Mouse (Mus musculus): ENCODE measurements around the gene Fam53b. TPM values are rescaled to one million over a fixed set of nuclear protein-coding genes. Genes with fewer than 3 reads are reported as not detected.

Gene Fam53b
- polyA plus RNA-seq, 1 experiment from 2014 or later = 33.8 TPM

DNA sequence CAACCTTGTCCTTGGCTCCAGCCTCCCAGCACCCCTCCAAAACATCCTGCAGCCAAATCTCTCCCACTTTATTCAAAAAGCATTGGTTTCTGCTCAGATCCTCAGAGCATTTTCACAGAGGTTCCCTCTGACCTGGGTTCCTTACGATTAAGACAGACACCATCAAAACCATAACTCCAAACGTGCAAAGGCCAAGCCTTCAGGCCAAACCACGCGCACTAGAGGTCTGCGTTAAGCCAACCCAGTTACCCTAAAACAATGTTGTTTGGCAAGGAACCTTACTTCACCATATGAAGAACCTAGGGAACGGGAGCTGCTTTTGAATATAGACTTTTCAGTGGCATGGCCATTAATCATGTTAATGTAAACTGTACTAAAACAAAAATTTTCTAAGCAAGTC is 4.0 kb downstream of the Fam53b start:
- Histone ChIP-seq H3K27me3 (no peaks in the 10 kb centered on the region), H3K9ac (0 out of 2 replicates have a peak overlapping the region, but pooled peaks have one; percentile 37), H3K4me3 (no peak overlapping the region), H3K36me3 (no peaks in the 10 kb centered on the region), H3K4me2 (peak overlapping the region; percentile 85), H3K9me3 (no peaks in the 10 kb centered on the region), H3K4me1 (peaks cover 74% of the 10 kb centered on the region), H3K27ac (peak overlapping the region; percentile 76)
- 38% methylated on average over 6 of the region's 6 CpGs for WGBS
- no peak for ATAC-seq (ENCODE audit: borderline replicate concordance, extremely low read depth, low FRiP score, low TSS enrichment)

DNA sequence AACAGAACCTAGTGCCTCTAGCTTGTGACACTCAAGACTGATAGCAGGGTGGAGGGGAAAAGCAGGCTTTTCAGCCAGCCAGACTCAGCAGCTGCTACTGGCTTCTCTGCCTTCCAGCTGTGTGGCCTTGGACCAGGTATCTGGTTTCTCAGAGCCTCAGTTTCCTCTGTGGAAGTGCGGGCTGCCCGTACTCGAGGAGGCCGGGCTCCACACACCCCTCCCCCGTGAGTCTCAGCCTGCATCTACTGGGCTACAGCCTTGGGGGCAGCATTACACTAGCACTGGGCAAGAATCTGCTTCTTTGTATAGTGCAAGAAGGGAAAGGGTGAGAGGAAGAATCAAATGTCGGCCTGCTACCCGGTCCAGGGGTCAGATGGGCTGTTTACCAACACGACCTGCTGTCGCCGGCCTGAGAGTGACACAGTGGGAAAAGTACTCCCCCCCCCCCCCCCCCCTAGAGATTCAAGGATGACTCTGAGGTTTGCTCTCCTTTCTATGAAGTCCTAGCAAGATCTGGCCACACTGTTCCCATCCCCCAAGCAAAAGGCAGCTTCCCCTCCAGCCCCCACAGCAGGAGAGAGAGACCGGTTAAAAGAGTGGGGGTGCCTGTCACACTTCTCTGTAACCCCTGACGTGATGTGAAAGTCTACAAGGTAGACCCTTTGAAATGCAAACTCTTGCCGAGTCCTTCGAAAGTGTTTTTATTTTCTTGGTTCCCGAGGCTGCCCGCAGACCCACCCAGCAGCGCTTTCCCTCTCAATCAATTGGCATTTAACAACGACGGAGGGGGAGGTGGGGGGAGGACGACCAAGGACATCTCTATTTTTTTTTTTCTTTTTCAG is 4.6 kb downstream of the Fam53b start:
- ATAC-seq (ENCODE audit: borderline replicate concordance, extremely low read depth, low FRiP score, low TSS enrichment) = 0 out of 2 replicates have a peak, but pooled peaks have one; percentile 13

DNA sequence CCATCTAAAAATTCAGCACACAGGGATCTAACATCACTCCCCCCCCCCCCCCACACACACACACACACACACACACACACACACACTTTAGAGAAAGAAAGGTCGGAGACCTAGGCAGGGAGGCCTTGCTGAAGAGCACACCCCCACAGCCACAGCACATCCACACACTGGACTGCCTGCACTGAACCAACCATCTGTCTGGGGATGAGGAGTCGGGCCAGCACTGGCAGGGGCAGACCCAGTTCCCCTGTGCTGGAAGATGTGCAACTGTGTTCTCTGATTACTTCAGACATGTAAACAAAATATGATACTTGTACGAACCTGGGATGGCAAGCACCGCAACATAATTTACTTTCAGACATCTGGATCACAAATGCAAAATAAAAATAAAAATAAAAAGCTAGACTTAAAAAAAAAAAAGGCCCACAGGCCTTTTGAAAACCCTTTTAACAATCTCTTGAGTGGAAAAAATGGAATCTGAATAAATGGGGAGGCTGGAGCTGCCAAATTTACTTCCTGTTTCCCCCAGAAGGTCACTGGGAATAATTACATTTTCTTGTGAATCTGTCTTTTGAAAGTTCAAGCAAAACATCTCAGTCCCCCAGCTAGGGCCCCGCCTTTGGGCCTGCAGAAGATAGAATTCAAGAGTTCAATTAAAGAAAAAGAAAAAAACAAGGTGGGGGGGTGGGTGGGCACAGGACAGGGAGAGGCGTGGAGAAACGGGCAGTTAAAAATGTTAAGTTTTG is 5.5 kb downstream of the Fam53b start:
- H3K4me2 ChIP-seq = peak overlapping the region; percentile 85; the same call in 1 of the 2 replicates
- no peak for ATAC-seq (ENCODE audit: borderline replicate concordance, extremely low read depth, low FRiP score, low TSS enrichment)
- H3K36me3 ChIP-seq = no peaks in the 10 kb centered on the region
- no peaks in the 10 kb centered on the region for H3K27me3 ChIP-seq
- peak overlapping the region; percentile 76 for H3K27ac ChIP-seq
- H3K9me3 ChIP-seq = no peaks in the 10 kb centered on the region
- H3K9ac ChIP-seq = no peak overlapping the region
- no peak overlapping the region for H3K4me3 ChIP-seq
- WGBS = 42% methylated on average over 7 of the region's 7 CpGs
- H3K4me1 ChIP-seq = peaks cover 81% of the 10 kb centered on the region

More for the DNA sequence above, 4.6 kb downstream of the Fam53b start:
- WGBS = 6% methylated on average over 20 of the region's 20 CpGs
- H3K4me3 ChIP-seq = no peak overlapping the region
- no peaks in the 10 kb centered on the region for H3K36me3 ChIP-seq
- peaks cover 78% of the 10 kb centered on the region for H3K4me1 ChIP-seq
- peak overlapping the region; percentile 37 for H3K9ac ChIP-seq
- H3K4me2 ChIP-seq = peak overlapping the region; percentile 85
- H3K9me3 ChIP-seq = no peaks in the 10 kb centered on the region
- H3K27me3 ChIP-seq = no peaks in the 10 kb centered on the region
- peak overlapping the region; percentile 76 for H3K27ac ChIP-seq

DNA sequence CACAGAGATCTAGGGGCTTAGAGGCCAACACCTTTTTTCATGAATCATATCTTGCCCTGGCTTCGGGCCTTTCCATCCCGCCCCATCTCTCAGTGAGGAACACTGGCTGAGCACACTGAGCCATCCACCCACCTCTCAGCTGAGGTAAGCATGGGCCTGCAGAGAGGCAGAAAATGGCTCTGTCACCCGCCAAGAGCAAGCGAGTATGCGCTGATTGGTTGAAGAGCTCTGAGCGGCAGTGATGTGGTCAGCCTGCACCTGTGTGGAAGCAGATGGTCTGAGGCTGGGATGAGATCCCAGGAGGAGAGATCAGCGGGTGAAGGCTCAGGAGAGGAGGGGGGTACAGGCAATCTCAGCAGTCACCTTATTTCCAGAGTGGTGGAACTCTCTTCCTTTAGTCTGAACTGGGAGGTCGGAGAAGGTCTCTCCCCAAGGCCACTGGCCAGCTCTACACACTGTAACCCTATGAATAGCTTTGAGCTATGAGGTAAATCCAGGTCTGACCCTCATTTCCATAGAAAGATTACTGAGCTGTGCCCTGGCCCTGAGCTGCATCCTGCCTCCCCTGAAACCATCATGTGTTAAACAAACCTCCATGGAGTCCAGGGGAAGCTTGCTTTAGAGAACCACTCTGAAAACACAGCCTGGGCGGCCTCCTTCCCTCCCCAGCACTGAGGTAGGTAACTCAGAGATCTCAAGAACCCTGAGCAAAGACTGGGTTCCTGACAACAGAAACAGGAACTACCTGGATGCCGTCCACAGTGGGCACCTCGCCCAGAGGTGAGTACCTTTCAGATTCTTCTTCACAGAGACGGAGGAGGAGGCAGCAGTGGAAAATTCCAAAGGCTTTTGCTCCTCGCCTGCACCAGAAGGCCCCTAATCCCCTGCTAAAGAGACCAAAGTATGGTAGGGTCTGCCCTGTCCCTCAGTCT is 6.5 kb downstream of the Fam53b start:
- 60% methylated on average over 13 of the region's 13 CpGs for WGBS
- peak overlapping the region; percentile 76 for H3K27ac ChIP-seq
- ATAC-seq (ENCODE audit: borderline replicate concordance, extremely low read depth, low FRiP score, low TSS enrichment) = no peak
- H3K9ac ChIP-seq = no peak overlapping the region
- H3K4me3 ChIP-seq = no peak overlapping the region
- no peaks in the 10 kb centered on the region for H3K36me3 ChIP-seq
- peaks cover 86% of the 10 kb centered on the region for H3K4me1 ChIP-seq
- H3K27me3 ChIP-seq = no peaks in the 10 kb centered on the region
- no peaks in the 10 kb centered on the region for H3K9me3 ChIP-seq
- H3K4me2 ChIP-seq = no peak overlapping the region

DNA sequence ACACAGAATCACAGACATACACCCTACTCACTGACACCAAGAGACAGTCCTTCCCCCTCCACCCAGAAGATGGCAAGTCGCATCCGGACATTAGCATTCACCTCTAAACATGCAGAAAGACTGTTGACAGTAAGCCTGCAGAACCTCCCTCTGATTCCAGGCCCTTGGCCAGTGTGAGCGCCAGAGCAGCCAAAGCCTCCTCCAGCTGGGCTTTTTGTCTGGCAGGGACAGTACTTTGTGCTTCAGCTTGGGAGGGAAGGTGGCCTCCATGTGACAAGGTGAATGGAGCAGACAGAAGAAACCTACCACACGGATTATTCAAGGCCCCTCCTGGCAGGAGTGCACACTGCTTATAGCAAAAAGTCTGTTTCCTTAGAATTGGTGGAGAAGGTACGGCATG is 7.4 kb downstream of the Fam53b start:
- ATAC-seq (ENCODE audit: borderline replicate concordance, extremely low read depth, low FRiP score, low TSS enrichment) = no peak
- Histone ChIP-seq H3K27ac (peak overlapping the region; percentile 76), H3K36me3 (no peaks in the 10 kb centered on the region), H3K4me3 (no peak overlapping the region), H3K9ac (no peak overlapping the region), H3K27me3 (no peaks in the 10 kb centered on the region), H3K4me2 (no peak overlapping the region), H3K4me1 (peaks cover 87% of the 10 kb centered on the region), H3K9me3 (no peaks in the 10 kb centered on the region)
- WGBS = 72% methylated on average over 5 of the region's 5 CpGs

DNA sequence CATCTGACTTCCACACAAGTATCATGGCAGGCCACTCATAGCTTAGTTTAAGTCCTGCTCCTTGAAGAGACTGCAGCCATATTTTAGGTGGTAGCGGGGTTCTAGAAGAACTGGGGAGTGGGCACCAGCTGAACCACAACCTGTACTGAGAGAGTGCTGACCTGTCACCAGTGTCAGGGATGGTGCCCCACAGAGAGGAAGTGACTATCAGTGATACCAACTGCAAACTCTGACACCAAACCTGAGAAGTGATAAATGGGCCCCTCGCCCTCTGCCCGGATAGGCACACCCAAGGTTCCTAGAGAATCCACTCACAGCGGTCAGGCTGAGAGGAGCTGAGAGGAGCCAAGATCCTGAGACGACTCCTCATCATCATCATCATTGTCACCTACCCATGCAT is 8.7 kb downstream of the Fam53b start:
- Histone ChIP-seq H3K27ac (no peak overlapping the region), H3K4me2 (no peak overlapping the region)
- no peak for ATAC-seq (ENCODE audit: borderline replicate concordance, extremely low read depth, low FRiP score, low TSS enrichment)

DNA sequence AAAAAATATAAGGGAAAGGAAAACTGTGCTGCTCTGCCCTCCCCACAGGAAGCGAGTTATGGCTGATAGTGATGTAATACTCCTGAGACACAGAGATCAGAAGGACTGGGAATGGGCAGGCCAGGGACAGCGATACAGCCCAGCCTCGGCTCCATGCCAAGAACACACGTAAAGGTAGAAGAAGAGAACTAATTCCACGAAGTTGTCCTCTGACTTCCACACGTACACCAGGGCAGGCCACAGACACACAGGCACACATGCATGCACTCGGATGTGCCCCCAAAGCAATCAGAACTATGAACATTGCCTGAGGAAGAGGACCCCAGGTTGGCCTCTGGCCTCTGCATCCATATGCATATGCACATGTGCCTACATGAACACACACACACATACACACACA is 9.2 kb downstream of the Fam53b start:
- H3K27ac ChIP-seq = no peak overlapping the region
- peaks cover 81% of the 10 kb centered on the region for H3K4me1 ChIP-seq
- H3K36me3 ChIP-seq = no peaks in the 10 kb centered on the region
- no peak for ATAC-seq (ENCODE audit: borderline replicate concordance, extremely low read depth, low FRiP score, low TSS enrichment)
- no peak overlapping the region for H3K9ac ChIP-seq
- no peaks in the 10 kb centered on the region for H3K27me3 ChIP-seq
- no peak overlapping the region for H3K4me3 ChIP-seq
- H3K4me2 ChIP-seq = no peak overlapping the region
- H3K9me3 ChIP-seq = no peaks in the 10 kb centered on the region
- 67% methylated on average over 7 of the region's 7 CpGs for WGBS

More for the DNA sequence above, 8.7 kb downstream of the Fam53b start:
- no peaks in the 10 kb centered on the region for H3K27me3 ChIP-seq
- no peaks in the 10 kb centered on the region for H3K36me3 ChIP-seq
- H3K4me3 ChIP-seq = no peak overlapping the region
- no peak overlapping the region for H3K9ac ChIP-seq
- no peaks in the 10 kb centered on the region for H3K9me3 ChIP-seq
- WGBS = 76% methylated on average over 5 of the region's 5 CpGs
- H3K4me1 ChIP-seq = peaks cover 82% of the 10 kb centered on the region

DNA sequence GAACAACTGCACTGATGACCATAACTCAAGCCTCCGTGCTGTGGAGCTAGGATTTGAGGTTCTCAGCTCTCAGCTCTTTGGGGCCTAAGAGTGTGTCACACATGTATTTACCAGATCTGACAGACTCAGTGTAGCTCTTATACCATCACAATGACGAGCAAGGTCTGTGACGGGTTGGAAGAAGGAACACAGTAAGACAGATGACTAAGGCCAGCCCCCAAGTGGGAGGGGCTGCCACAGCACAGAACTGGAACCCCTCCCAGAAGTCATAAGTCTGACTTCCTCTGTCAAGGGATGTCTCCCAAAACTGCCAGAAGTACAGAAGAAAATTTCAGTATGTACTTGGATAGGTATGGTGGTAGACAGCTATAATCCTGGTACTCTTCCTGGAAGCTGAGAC is 9.7 kb downstream of the Fam53b start:
- Histone ChIP-seq H3K27ac (no peak overlapping the region), H3K4me1 (peaks cover 76% of the 10 kb centered on the region), H3K4me3 (no peak overlapping the region), H3K36me3 (no peaks in the 10 kb centered on the region), H3K9ac (no peak overlapping the region), H3K9me3 (no peaks in the 10 kb centered on the region), H3K4me2 (no peak overlapping the region), H3K27me3 (no peaks in the 10 kb centered on the region)
- ATAC-seq (ENCODE audit: borderline replicate concordance, extremely low read depth, low FRiP score, low TSS enrichment) = no peak
- 57% methylated on average over 3 of the region's 3 CpGs for WGBS

DNA sequence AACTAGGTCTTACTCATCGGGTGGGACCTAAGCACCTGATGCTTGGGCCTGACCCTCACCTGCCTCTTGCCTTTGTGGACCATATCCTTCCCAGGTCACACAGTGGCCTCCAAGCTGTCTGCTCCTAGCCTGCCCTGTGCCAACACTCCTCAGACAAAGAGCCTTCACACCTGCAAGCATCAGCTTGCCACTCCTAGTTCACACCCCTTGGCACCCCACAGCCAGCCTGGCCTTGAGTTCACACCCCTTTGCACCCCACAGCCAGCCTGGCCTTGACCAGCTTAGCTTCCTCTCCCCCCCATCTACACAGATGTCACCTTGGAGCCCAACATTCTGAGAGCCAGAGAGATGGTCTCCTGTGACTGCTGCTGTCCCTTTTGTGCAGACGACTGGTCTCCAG is 10.3 kb downstream of the Fam53b start:
- Histone ChIP-seq H3K4me2 (no peak overlapping the region), H3K9me3 (no peaks in the 10 kb centered on the region), H3K4me3 (no peak overlapping the region), H3K36me3 (no peaks in the 10 kb centered on the region), H3K4me1 (peaks cover 70% of the 10 kb centered on the region), H3K9ac (no peak overlapping the region), H3K27ac (no peak overlapping the region), H3K27me3 (no peaks in the 10 kb centered on the region)
- WGBS = 89% methylated on average over 2 of the region's 2 CpGs
- no peak for ATAC-seq (ENCODE audit: borderline replicate concordance, extremely low read depth, low FRiP score, low TSS enrichment)

DNA sequence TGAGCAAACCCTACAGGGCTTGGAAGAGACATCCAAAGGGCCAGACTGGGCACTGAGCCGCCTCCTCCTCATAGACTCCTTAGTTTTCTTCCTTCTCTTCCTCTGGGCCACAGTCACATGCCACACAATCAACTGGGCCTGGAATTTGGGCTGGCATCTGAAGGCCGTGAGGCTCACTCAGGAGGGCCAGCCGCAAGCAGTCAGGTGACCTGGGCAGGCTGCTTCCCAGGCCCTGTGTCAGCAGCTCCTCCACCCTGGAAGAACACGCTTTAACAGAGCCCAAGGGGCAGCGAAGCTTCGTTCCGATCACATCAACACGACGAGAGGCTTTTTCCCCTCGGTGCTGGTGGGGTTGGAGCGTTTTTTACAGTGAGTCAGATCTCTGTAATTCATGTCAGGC is 11.0 kb downstream of the Fam53b start:
- Histone ChIP-seq H3K4me1 (peaks cover 63% of the 10 kb centered on the region), H3K27me3 (no peaks in the 10 kb centered on the region), H3K4me2 (no peak overlapping the region), H3K4me3 (no peak overlapping the region), H3K27ac (no peak overlapping the region), H3K36me3 (no peaks in the 10 kb centered on the region), H3K9ac (no peak overlapping the region), H3K9me3 (no peaks in the 10 kb centered on the region)
- 79% methylated on average over 11 of the region's 11 CpGs for WGBS
- no peak for ATAC-seq (ENCODE audit: borderline replicate concordance, extremely low read depth, low FRiP score, low TSS enrichment)

DNA sequence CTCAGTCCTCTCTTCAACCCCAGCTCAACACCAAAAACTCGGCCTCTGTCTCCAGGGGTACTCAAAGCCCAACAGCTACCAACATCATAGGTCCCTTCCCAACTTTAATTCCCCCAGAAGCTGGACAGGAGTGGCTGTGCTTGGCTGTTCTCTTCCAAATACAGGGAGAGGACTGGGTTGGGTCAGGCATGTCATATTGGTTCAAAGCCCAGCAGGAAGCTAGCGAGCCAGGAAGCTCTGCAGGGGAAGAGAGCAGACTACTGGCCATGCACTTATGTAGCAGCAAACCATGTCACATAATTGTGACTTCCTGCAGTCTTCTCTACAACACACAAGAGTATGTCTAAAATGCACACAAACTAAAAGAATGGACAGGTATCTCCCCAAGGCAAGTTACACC is 11.6 kb downstream of the Fam53b start:
- no peak overlapping the region for H3K9ac ChIP-seq
- H3K36me3 ChIP-seq = no peaks in the 10 kb centered on the region
- no peaks in the 10 kb centered on the region for H3K9me3 ChIP-seq
- 59% methylated on average over 2 of the region's 2 CpGs for WGBS
- peaks cover 57% of the 10 kb centered on the region for H3K4me1 ChIP-seq
- no peak for ATAC-seq (ENCODE audit: borderline replicate concordance, extremely low read depth, low FRiP score, low TSS enrichment)
- no peak overlapping the region for H3K4me3 ChIP-seq
- no peaks in the 10 kb centered on the region for H3K27me3 ChIP-seq
- no peak overlapping the region for H3K4me2 ChIP-seq
- H3K27ac ChIP-seq = no peak overlapping the region

Measured in lung, embryonic 15.5 days (tissue).